Mouse (Mus musculus) embryonic facial prominence, embryonic 13.5 days (tissue): ENCODE data around the gene Mindy2. TPM values are rescaled to one million over a fixed set of nuclear protein-coding genes. Genes with fewer than 3 reads are reported as not detected.

Experiments
- ATAC-seq: fragments of 200-750 bp; cut with Nextera tagmentation; 2 replicates; pipeline ENCODE4 v1.8.0; 2017; ENCODE audit warnings: low read depth; ENCODE audit not compliant: insufficient number of reproducible peaks, insufficient read depth, low FRiP score, low TSS enrichment
- H3K27ac ChIP-seq: fragments of 300-500 bp; sonication (generic); 2 replicates; pipeline ENCODE4 v1.5.1; 2015; ENCODE audit warnings: moderate library complexity, mild to moderate bottlenecking, inconsistent platforms
- H3K27me3 ChIP-seq: fragments of 300-500 bp; sonication (generic); 2 replicates; pipeline ENCODE4 v1.6.1; 2015; ENCODE audit warnings: mild to moderate bottlenecking, inconsistent platforms
- H3K36me3 ChIP-seq: fragments of 300-500 bp; sonication (generic); 2 replicates; pipeline ENCODE4 v1.6.1; 2015; ENCODE audit warnings: mild to moderate bottlenecking, inconsistent platforms
- H3K4me1 ChIP-seq: fragments of 300-500 bp; sonication (generic); 2 replicates; pipeline ENCODE4 v1.6.1; 2015; ENCODE audit warnings: inconsistent platforms
- H3K4me2 ChIP-seq: fragments of 300-500 bp; sonication (generic); 2 replicates; pipeline ENCODE4 v1.6.1; 2015; ENCODE audit warnings: moderate library complexity, mild to moderate bottlenecking, inconsistent platforms
- H3K4me3 ChIP-seq: fragments of 300-500 bp; sonication (generic); 2 replicates; pipeline ENCODE4 v1.5.1; 2015; ENCODE audit warnings: mild to moderate bottlenecking, inconsistent platforms
- H3K9ac ChIP-seq: fragments of 300-500 bp; sonication (generic); 2 replicates; pipeline ENCODE4 v1.6.1; 2015; ENCODE audit warnings: mild to moderate bottlenecking, inconsistent platforms
- H3K9me3 ChIP-seq: fragments of 300-500 bp; sonication (generic); 2 replicates; pipeline ENCODE4 v1.6.1; 2016; ENCODE audit warnings: inconsistent platforms
- WGBS: fragments of 180-500 bp; shearing (Covaris S2); methylation state at CpG from one replicate; pipeline ENCODE4 v1.1.7; 2015; ENCODE audit warnings: mixed read lengths; 5-methylcytosine and 5-hydroxymethylcytosine counted together
- polyA plus RNA-seq: library from polyadenylated mRNA; unstranded; fragments of >200 nt; fragmentation: Nextera tagmentation; extraction: Ambion mirVana; gene quantifications from 2 replicates; pipeline ENCODE4 v1.2.1, GENCODE M21; 2015

The Mindy2 gene
- 12.2 and 13.1 TPM in 2 replicates for polyA plus RNA-seq

DNA sequence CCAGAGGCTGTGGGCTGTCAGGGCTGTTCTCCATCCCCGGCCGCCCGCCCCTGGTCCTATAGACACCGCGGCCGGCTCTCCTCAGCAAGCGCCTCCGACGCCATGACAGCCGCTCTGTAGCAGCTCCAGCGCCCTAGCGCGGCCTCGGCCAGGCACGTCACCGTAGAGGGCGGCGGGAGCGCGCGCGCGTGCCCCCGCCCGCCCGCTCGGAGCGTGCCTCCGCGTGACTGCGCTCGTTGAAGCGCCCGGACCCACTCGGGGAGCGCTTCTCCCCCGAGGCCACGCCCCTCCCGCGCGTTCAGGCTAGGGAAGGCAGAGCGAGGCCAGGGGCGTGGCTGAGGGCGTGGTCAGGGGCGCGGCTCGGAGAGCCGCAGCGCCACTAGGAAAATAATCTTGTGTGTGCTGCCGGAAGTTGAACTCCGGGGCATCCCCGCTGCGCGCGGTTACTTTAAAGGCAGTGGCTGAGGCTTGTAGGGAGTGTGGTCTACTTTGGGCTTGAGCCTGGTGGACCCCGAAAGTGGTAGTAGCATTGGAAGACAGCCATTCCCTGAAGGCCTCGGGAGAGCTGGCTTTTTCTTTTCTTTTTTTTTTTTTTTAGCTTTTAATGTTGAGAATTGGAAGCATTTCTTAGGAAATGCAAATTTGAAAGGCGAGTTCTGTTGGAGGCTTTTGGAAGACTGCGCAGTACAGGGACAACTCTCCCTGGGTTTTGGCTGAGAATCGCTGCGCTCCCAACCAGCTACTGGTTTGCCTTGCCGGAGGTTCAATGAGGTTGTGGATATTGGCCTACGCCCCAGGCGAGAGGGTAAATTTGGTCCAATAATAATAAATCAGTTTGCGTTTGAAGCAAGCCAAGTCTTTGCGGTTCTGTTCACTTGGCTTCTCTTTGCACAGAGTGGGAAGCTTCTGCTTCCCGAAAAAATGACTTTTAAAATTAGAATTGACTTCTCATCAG is at the start of gene Mindy2:
Mindy2 (minus strand) TSS at position 162 of the 955 bp plus-strand sequence.
- Histone ChIP-seq H3K4me2 (peak within 1 kb of the TSS; percentile 82), H3K9me3 (no peaks in the 10 kb centered on the region), H3K4me1 (peaks cover 23% of the 10 kb centered on the region), H3K36me3 (no peaks in the 10 kb centered on the region), H3K27me3 (no peaks in the 10 kb centered on the region), H3K27ac (peak within 1 kb of the TSS; percentile 94), H3K4me3 (peak within 1 kb of the TSS; percentile 70), H3K9ac (peak within 1 kb of the TSS; percentile 88)
- WGBS = 1% methylated on average over 67 of the region's 67 CpGs
- ATAC-seq = peak; percentile 94

DNA sequence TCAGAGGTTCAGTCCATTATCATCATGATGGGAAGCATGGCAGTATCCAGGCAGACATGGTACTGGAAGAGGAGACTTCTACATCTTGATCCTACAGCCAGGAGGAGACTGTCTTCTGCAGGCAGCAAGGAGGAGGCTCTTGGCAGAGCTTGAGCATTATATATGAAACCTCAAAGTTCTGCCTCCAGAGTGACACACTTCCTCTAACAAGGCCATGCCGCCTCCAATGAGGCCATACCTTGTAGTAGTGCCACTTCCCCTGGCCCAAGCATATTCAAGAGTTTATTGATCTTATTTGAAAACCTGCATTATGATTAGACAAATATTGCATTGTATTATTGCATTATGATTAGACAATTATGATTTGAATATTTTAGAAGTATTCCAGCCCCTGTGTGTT is 49.5 kb upstream of the Mindy2 start:
- Histone ChIP-seq H3K4me3 (no peak overlapping the region), H3K9ac (no peak overlapping the region), H3K27ac (no peak overlapping the region), H3K9me3 (no peaks in the 10 kb centered on the region), H3K36me3 (peaks cover 11% of the 10 kb centered on the region), H3K4me2 (no peak overlapping the region), H3K27me3 (no peaks in the 10 kb centered on the region), H3K4me1 (peaks cover 4% of the 10 kb centered on the region; the same call in 1 of the 2 replicates)
- no peak for ATAC-seq
- 94% methylated on average over 1 of the region's 1 CpGs for WGBS

DNA sequence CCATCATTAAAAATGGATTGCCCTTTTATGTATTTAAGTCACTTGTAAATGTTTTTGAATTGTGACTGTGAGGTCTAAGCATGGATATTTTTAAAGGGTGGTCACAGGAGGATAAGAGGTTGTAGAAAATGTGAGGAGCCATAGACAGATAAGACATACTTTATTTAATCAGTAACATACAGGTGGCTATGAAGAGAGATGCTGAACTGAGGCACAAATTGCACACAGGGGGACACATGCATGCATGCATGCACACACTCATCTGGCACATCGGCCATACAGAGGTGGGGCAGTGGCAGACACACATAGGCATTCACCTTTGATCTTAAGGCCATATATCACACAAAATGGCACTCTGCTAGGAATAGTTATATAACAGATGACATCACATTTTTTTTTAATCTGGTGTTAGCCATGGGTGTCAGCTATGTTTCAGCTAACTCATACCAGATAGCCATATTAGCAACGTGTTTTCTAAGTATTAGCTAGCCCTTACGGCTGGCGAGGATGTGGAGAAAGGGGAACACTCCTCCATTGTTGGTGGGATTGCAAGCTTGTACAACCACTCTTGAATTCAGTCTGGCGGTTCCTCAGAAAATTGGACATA is 46.7 kb upstream of the Mindy2 start:
- Histone ChIP-seq H3K27me3 (no peaks in the 10 kb centered on the region), H3K4me2 (no peak overlapping the region), H3K36me3 (peaks cover 11% of the 10 kb centered on the region), H3K9ac (no peak overlapping the region), H3K4me3 (no peak overlapping the region), H3K27ac (no peak overlapping the region), H3K4me1 (peaks cover 9% of the 10 kb centered on the region; the same call in 1 of the 2 replicates), H3K9me3 (no peaks in the 10 kb centered on the region)
- no peak for ATAC-seq
- 96% methylated on average over 5 of the region's 5 CpGs for WGBS

DNA sequence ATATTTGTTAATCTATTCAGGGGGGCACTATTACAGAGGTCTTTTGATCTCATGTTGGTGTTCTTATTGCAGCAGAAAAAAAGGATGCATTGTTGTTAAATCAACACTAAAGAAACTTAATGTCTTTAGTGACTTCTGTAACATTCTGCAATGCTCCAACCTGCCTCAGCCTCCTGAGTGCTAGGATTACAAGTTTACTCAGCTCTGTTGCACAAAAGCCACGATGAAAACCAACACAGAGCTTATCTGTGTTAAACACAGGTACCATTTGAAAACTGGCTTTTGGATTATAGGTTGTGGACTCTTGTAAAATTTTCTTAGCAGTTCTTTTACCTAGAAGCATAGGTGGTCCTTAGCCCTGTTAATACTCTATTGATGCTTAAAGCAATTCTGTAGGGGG is 41.1 kb upstream of the Mindy2 start:
- 88% methylated on average over 1 of the region's 1 CpGs for WGBS

DNA sequence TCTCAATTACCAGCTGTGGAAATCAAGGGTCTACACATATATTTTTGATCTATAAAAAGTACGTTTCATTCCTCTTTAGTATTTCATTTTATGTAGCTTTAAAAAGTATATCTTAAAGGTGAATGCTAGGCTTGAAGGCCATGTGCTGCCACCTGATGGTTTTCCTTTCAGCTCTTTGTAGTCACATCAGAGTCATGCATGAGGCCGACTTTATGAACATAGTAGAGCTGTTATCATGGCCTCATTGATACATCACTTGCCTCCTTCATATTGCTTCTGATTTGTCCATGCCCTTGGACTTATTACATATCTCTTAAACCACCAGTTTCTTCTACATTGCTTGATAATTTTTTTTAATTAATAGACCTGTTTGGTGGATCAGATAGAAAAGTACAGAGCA is 38.7 kb upstream of the Mindy2 start:
- WGBS = 94% methylated on average over 2 of the region's 2 CpGs
- no peak for ATAC-seq
- Histone ChIP-seq H3K9ac (no peak overlapping the region), H3K4me1 (0 out of 2 replicates have a peak, but pooled peaks cover 3% of the 10 kb centered on the region), H3K36me3 (no peaks in the 10 kb centered on the region), H3K4me2 (no peak overlapping the region), H3K27me3 (no peaks in the 10 kb centered on the region), H3K4me3 (no peak overlapping the region), H3K9me3 (no peaks in the 10 kb centered on the region), H3K27ac (no peak overlapping the region)

More for the DNA sequence above, 41.1 kb upstream of the Mindy2 start:
- ATAC-seq = no peak
- H3K27me3 ChIP-seq = no peaks in the 10 kb centered on the region
- no peak overlapping the region for H3K9ac ChIP-seq
- H3K36me3 ChIP-seq = no peaks in the 10 kb centered on the region
- H3K4me1 ChIP-seq = peaks cover 9% of the 10 kb centered on the region; the same call in 1 of the 2 replicates
- H3K27ac ChIP-seq = no peak overlapping the region
- H3K4me3 ChIP-seq = no peak overlapping the region
- no peak overlapping the region for H3K4me2 ChIP-seq
- H3K9me3 ChIP-seq = no peaks in the 10 kb centered on the region

DNA sequence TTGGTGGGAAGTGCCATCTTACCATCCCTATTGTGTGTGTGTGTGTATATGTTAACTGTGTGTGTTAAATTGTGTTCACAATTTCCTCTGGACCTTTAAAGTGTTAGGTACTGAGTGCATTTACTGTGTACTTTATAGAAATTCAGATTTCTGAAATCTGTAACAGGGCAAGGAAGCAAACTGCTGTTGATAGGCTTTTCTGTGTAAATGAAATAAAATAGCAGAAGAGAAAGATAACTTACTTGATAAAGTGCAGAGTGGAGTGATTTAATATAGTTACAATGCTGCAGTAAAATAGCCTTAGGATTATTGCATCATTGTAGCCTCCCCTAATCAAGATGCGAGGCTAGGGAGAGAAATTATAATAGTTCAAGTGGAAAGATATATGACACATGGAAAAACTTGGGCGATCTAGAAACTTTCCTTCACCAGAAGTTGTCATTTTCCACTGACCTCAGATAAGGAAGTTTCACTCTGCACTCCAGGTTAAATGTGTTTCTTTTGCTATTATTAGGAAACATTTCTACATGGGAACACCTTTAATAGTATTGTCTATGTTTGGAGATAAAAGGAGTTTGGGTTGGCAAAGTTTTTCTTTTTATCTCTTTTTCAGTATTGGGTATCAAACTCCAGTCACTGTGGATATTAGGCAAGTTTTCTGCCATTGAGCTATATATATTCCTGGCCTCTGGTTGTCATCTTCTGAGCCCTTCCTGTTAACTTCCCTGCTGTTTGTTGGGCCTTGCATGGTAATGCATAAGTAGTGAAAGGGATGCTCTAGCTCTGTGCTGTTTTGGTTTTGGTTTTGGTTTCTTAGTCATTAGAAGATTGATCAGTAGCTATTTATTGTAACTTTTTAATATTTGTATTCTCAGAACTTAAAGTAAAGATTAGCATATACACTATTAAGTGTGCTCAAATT is 35.1 kb upstream of the Mindy2 start:
- ATAC-seq = no peak
- 78% methylated on average over 2 of the region's 2 CpGs for WGBS
- no peaks in the 10 kb centered on the region for H3K4me1 ChIP-seq
- no peaks in the 10 kb centered on the region for H3K9me3 ChIP-seq
- H3K4me3 ChIP-seq = no peak overlapping the region
- no peak overlapping the region for H3K9ac ChIP-seq
- no peaks in the 10 kb centered on the region for H3K36me3 ChIP-seq
- H3K27me3 ChIP-seq = no peaks in the 10 kb centered on the region
- no peak overlapping the region for H3K27ac ChIP-seq
- no peak overlapping the region for H3K4me2 ChIP-seq

DNA sequence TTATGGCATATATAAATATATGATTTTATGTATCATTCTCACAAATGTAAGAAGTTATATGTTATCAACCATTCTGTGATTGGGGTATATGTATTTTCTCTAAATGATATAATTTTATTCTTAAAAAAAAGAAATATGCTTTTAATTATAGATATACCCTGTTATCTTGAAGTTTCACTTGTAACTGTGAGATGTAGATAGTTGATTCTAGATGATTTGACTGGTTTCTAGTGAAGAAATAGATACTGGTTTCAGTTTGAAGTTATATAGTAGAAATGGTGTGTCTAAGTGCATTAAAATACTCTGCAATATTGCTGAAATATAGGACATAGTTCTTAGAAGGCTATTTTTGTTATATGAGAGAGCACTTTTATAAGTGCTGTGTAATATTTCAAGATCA is 33.6 kb upstream of the Mindy2 start:
- Histone ChIP-seq H3K4me3 (no peak overlapping the region), H3K27me3 (no peaks in the 10 kb centered on the region), H3K4me2 (no peak overlapping the region), H3K9ac (no peak overlapping the region), H3K4me1 (no peaks in the 10 kb centered on the region), H3K36me3 (no peaks in the 10 kb centered on the region), H3K27ac (no peak overlapping the region), H3K9me3 (no peaks in the 10 kb centered on the region)
- ATAC-seq = no peak

DNA sequence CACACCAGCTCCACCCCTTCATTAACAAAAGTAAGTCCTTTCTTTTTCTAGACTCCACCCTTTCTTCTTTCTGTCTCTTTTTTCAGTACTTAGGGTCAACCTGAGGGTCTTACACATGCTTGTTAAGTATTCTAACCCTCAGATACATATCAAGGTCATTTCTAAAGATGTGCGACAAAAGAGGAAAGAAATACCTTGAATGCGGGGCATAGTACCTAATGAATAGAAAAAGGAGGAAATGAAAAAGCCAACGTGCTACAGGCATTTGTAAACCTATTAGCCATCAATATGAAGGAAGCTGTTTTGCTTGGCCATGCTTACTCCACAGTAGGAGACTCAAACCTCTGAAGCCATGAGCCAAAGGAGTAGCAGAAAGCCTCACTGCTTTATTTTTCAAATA is 33.0 kb upstream of the Mindy2 start:
- no peak for ATAC-seq
- Histone ChIP-seq H3K9ac (no peak overlapping the region), H3K9me3 (no peaks in the 10 kb centered on the region), H3K27me3 (no peaks in the 10 kb centered on the region), H3K27ac (no peak overlapping the region), H3K36me3 (no peaks in the 10 kb centered on the region), H3K4me2 (no peak overlapping the region), H3K4me3 (no peak overlapping the region), H3K4me1 (no peaks in the 10 kb centered on the region)
- WGBS = 78% methylated on average over 3 of the region's 3 CpGs

DNA sequence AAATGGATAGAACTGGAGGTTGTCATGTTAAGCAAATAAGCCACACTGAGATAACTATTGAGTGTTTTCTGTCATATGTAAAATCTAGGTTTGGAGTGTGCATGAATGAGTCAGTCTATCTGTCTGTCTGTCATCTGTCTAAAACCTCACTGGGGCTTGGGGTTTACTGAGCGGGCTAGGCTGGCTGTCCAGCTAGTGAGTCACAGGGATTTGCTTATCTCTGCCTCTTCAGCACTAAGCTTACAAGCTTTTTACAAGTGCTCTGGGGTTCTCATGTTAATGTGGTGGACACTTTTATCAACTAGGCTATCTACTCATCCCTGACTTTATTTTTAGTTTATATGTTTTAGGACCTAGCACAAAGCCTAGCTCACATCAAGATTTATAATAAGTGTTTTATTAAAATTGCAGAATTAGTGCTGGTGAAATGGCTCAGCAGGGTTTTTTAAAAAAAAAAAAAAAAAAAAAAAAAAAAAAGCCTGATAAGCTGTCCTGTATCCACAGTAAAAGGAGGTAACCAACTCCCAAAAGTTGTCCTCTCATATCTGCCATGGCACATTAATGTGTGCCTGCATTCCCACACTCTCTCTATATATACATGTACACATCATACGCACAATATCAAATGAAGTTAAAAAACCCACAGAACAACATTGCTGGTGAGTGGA is 31.5 kb upstream of the Mindy2 start:
- no peaks in the 10 kb centered on the region for H3K27me3 ChIP-seq
- no peaks in the 10 kb centered on the region for H3K36me3 ChIP-seq
- 86% methylated on average over 2 of the region's 2 CpGs for whole genome bisulfite sequencing
- no peak overlapping the region for H3K4me3 ChIP-seq
- H3K9me3 ChIP-seq = no peaks in the 10 kb centered on the region
- no peak for ATAC-seq
- no peaks in the 10 kb centered on the region for H3K4me1 ChIP-seq
- H3K4me2 ChIP-seq = no peak overlapping the region
- no peak overlapping the region for H3K27ac ChIP-seq
- H3K9ac ChIP-seq = no peak overlapping the region

DNA sequence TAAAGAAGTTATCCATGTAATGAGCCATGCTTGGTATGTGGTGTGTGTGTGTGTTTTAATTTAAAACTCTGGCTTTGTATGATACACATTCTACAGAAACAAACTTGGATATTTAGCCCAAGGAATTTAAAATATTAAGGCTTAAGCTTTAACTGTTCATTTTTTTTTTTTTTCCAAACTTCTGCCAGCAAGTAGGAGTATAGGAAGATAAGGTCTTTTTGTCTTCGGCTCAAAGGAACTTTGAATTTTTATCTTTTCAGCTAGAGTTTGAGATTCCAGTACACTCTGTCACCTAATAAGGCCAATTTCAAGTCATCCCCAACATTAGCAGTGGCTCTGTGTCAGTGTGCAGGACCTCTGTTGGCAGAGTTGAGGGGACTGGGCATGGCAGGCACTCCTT is 25.2 kb upstream of the Mindy2 start:
- no peak overlapping the region for H3K27ac ChIP-seq
- 81% methylated on average over 1 of the region's 1 CpGs for WGBS
- no peak for ATAC-seq

More for the DNA sequence above, 25.2 kb upstream of the Mindy2 start:
- Histone ChIP-seq H3K4me2 (no peak overlapping the region), H3K36me3 (no peaks in the 10 kb centered on the region), H3K4me1 (peaks cover 16% of the 10 kb centered on the region), H3K9me3 (no peaks in the 10 kb centered on the region), H3K4me3 (no peak overlapping the region), H3K9ac (no peak overlapping the region), H3K27me3 (no peaks in the 10 kb centered on the region)
